13 mouse cellular contexts compared by ENCODE assay signal in genomic region chr10:61956718-61957117, GRCm38 (mm10). TPM values are rescaled to one million over a fixed set of nuclear protein-coding genes. Genes with fewer than 3 reads are reported as not detected.
A peak's percentile ranks its signal among the peaks of the same experiment; 100 is the strongest.
DNase-seq lines count a peak whose midpoint lies in the region; ATAC-seq lines count a peak whose summit lies in the region.
"Had no signal": no experiment of that assay in that cellular context is flagged by ENCODE, and none has a peak within 500 bp of the region (broad histone marks: within the 10 kb centered on the region; RNA-seq: fewer than 3 reads in every experiment).

No protein-coding gene starts in this region.

- 85% methylated on average over 6 of the region's 6 CpGs for WGBS in midbrain, embryonic 10.5 days

- H3K4me1 ChIP-seq in midbrain, embryonic 10.5 days, result 0 out of 2 replicates have a peak, but pooled peaks cover 3% of the 10 kb centered on the region
- H3K4me1 ChIP-seq: liver, embryonic 15.5 days; midbrain, embryonic 13.5 days had no signal

- H3K36me3 ChIP-seq in midbrain, embryonic 10.5 days, result no peaks in the 10 kb centered on the region
- H3K36me3 ChIP-seq: liver, embryonic 15.5 days; midbrain, embryonic 13.5 days had no signal

- no peak overlapping the region for H3K27ac ChIP-seq in midbrain, embryonic 10.5 days (replicated peaks)
- H3K27ac ChIP-seq: liver, embryonic 15.5 days; midbrain, embryonic 13.5 days had no signal

- no peak for ATAC-seq in erythroid progenitor cell, adult 5-6 weeks (replicated peaks; ENCODE audit: low FRiP score, poor library complexity, severe bottlenecking)
- ATAC-seq: activated CD4-positive, CD25-positive, alpha-beta regulatory T cell, adult 4 months; forebrain, embryonic 14.5 days; midbrain, embryonic 13.5 days had no signal

- no peaks in the 10 kb centered on the region for H3K9me3 ChIP-seq in midbrain, embryonic 10.5 days (replicated peaks)
- H3K9me3 ChIP-seq: liver, embryonic 15.5 days; midbrain, embryonic 13.5 days had no signal

- no peaks in the 10 kb centered on the region for H3K27me3 ChIP-seq in midbrain, embryonic 10.5 days (ENCODE audit: low read depth, poor library complexity, severe bottlenecking)
- H3K27me3 ChIP-seq: liver, embryonic 15.5 days; midbrain, embryonic 13.5 days had no signal

- peak; percentile 70 to 74 for DNase-seq in adrenal gland, adult (ENCODE audit: inconsistent age in 2 of 2, low spot score in 1 of 2)
- no peak for DNase-seq in adrenal gland, postnatal 4 days (ENCODE audit: low spot score in 2 of 2)
- peak; percentile 74 for DNase-seq in adrenal gland, postnatal 14 days
- peak; percentile 56 to 57 for DNase-seq in cerebellum, postnatal 36 days
- DNase-seq in kidney, postnatal 14 days, result peak; percentile 81
- no peak for DNase-seq in layer of hippocampus, adult 11-12 months (ENCODE audit: low spot score)
- no peak for DNase-seq in midbrain, embryonic 10.5 days (ENCODE audit: low spot score)
- DNase-seq: gastrocnemius, postnatal 36 days had no signal

- no peak overlapping the region for H3K4me3 ChIP-seq in midbrain, embryonic 10.5 days
- H3K4me3 ChIP-seq: liver, embryonic 15.5 days; midbrain, embryonic 13.5 days had no signal

RNA-seq across cellular contexts. Expression of gene Col13a1, which starts 22.2 kb away (rescaled TPM):
- total RNA-seq in adrenal gland, postnatal 4 days (2021), result 10 to 100 TPM; 17.5 to 19.8 TPM
- 10.4 and 10.6 TPM in 2 replicates for total RNA-seq in adrenal gland, postnatal 14 days (2021)
- not detected in 2 replicates for total RNA-seq in erythroid progenitor cell, adult 5-6 weeks (2015; ENCODE audit: low replicate concordance)
- total RNA-seq in erythroid progenitor cell, adult 5-6 weeks (2017; ENCODE audit: low replicate concordance), result not detected in 2 replicates
- 3.6 TPM in 2 replicates for polyA plus RNA-seq in midbrain, embryonic 10.5 days (2016; fragmentation: Nextera tagmentation; extraction: Ambion mirVana)
- polyA plus RNA-seq: activated CD4-positive, CD25-positive, alpha-beta regulatory T cell, adult 4 months had no signal

Comparison
In these comparisons a context has a peak if more than half of its experiments do, and no peak if none do; other contexts are left out.
1. DNase-seq: peak in adrenal gland, adult (2 of 2), adrenal gland, postnatal 14 days (single experiment), cerebellum, postnatal 36 days (2 of 2) and kidney, postnatal 14 days (single experiment); none in adrenal gland, postnatal 4 days (0 of 2), layer of hippocampus, adult 11-12 months (single experiment) and midbrain, embryonic 10.5 days (single experiment).
2. RNA of gene Col13a1, which starts 22.2 kb away (total RNA-seq): 17.5 to 19.8 TPM in adrenal gland, postnatal 4 days and 10.4 to 10.6 TPM in adrenal gland, postnatal 14 days; not detected in erythroid progenitor cell, adult 5-6 weeks; every median in the first group is over 10 times any median in the second.